Mouse (Mus musculus) CH12.LX (cell line): Measurements from ENCODE around the gene Nlrp9b. TPM values are rescaled to one million over a fixed set of nuclear protein-coding genes. Genes with fewer than 3 reads are reported as not detected.

Experiments used
- DNase-seq: peaks from one replicate; pipeline ENCODE4 v3.0.0-alpha.2; 2013; ENCODE audit errors: extremely low read depth
- H3K27ac ChIP-seq: 2 replicates; pipeline ENCODE4 v1.5.1; 2012; ENCODE audit warnings: low read depth, mild to moderate bottlenecking, control low read depth, moderate library complexity; ENCODE audit not compliant: insufficient read depth
- H3K27me3 ChIP-seq: replicated peaks from 2 replicates; pipeline ENCODE3; 2012; ENCODE audit warnings: inconsistent platforms
- H3K36me3 ChIP-seq, 2 experiments: replicated peaks in 1 of 2; 2 replicates each; pipeline versions ENCODE3 to v1.6.1; 2012; ENCODE audit warnings: inconsistent platforms in 1 of 2, low read length in 1 of 2, mild to moderate bottlenecking in 1 of 2, mixed read lengths in 1 of 2, moderate library complexity in 1 of 2; ENCODE audit not compliant: control insufficient read depth in 1 of 2, insufficient read depth in 1 of 2
- H3K4me1 ChIP-seq, 2 experiments: 2 replicates each; pipeline ENCODE4 v1.6.1; 2012; ENCODE audit warnings: inconsistent platforms in 1 of 2, moderate library complexity in 1 of 2; ENCODE audit not compliant: insufficient read depth in 2 of 2, control insufficient read depth in 1 of 2
- H3K4me2 ChIP-seq: 2 replicates; pipeline ENCODE4 v1.6.1; 2012; ENCODE audit warnings: low read depth, mild to moderate bottlenecking, control low read depth; ENCODE audit not compliant: poor library complexity, insufficient read depth, severe bottlenecking
- H3K4me3 ChIP-seq, 3 experiments: fragments of 150-350 bp in 1 of 3; sonication (generic) in 1 of 3; replicated peaks in 1 of 3; 2 replicates each; pipeline versions ENCODE3 to v1.5.1; 2011 to 2012; ENCODE audit warnings: low read depth in 2 of 3, low read length in 2 of 3, mild to moderate bottlenecking in 2 of 3, moderate library complexity in 2 of 3, control low read depth in 1 of 3, improper control_type of control experiment in 1 of 3, inconsistent platforms in 1 of 3, mixed read lengths in 1 of 3; ENCODE audit not compliant: poor library complexity in 1 of 3
- H3K79me2 ChIP-seq: replicated peaks from 2 replicates; pipeline ENCODE4 v1.6.1; 2012; ENCODE audit warnings: mild to moderate bottlenecking, moderate library complexity; ENCODE audit not compliant: control insufficient read depth, poor library complexity, insufficient read depth, severe bottlenecking; ENCODE audit errors: extremely low read depth
- H3K9ac ChIP-seq: 2 replicates; pipeline ENCODE4 v1.6.1; 2012; ENCODE audit warnings: low read depth, mild to moderate bottlenecking, control low read depth, moderate library complexity; ENCODE audit not compliant: insufficient read depth
- H3K9me3 ChIP-seq: replicated peaks from 2 replicates; pipeline ENCODE3; 2012; ENCODE audit warnings: low read length, inconsistent platforms, mixed read lengths
- BHLHE40 ChIP-seq: IDR thresholded peaks from 2 replicates; pipeline ENCODE4 v1.6.1; 2011; ENCODE audit warnings: mild to moderate bottlenecking, low read depth, low read length, improper control_type of control experiment
- CHD2 ChIP-seq: IDR thresholded peaks from 2 replicates; pipeline ENCODE4 v1.6.1; 2011; ENCODE audit warnings: low read length, improper control_type of control experiment
- CTCF ChIP-seq, 2 experiments: IDR thresholded peaks in 1 of 2; conservative IDR thresholded peaks in 1 of 2; 2 replicates each; pipeline ENCODE4 v1.5.1; 2011 to 2012; ENCODE audit warnings: low read depth in 2 of 2, low read length in 2 of 2, improper control_type of control experiment in 1 of 2, inconsistent platforms in 1 of 2, mild to moderate bottlenecking in 1 of 2, moderate library complexity in 1 of 2
- E2F4 ChIP-seq: IDR thresholded peaks from 2 replicates; pipeline ENCODE4 v1.6.1; 2011; ENCODE audit warnings: low read depth, low read length, improper control_type of control experiment; ENCODE audit not compliant: insufficient replicate concordance
- ELF1 ChIP-seq: IDR thresholded peaks from 2 replicates; pipeline ENCODE4 v1.6.1; 2014; ENCODE audit warnings: low read depth, mild to moderate bottlenecking, inconsistent platforms, low read length, improper control_type of control experiment
- EP300 ChIP-seq: IDR thresholded peaks from 2 replicates; pipeline ENCODE4 v1.6.1; 2011; ENCODE audit warnings: low read length, improper control_type of control experiment
- JUND ChIP-seq: conservative IDR thresholded peaks from 2 replicates; pipeline ENCODE4 v1.6.1; 2011; ENCODE audit warnings: low read depth, low read length, improper control_type of control experiment
- MEF2A ChIP-seq: IDR thresholded peaks from 2 replicates; pipeline ENCODE4 v1.6.1; 2014; ENCODE audit warnings: low read depth, mild to moderate bottlenecking, inconsistent platforms, low read length, improper control_type of control experiment, borderline replicate concordance
- MXI1 ChIP-seq: IDR thresholded peaks from 2 replicates; pipeline ENCODE4 v1.6.1; 2011; ENCODE audit warnings: mild to moderate bottlenecking, low read depth, low read length, improper control_type of control experiment
- NELFE ChIP-seq: IDR thresholded peaks from 2 replicates; pipeline ENCODE4 v1.6.1; 2011; ENCODE audit warnings: low read depth, low read length, improper control_type of control experiment
- NRF1 ChIP-seq: IDR thresholded peaks from 2 replicates; pipeline ENCODE4 v1.6.1; 2014; ENCODE audit warnings: low read depth, mild to moderate bottlenecking, inconsistent platforms, low read length, improper control_type of control experiment, moderate library complexity
- POLR2A ChIP-seq: IDR thresholded peaks from 2 replicates; pipeline ENCODE4 v1.6.1; 2011; ENCODE audit warnings: low read depth, mild to moderate bottlenecking, improper control_type of control experiment, low read length
- POLR2AphosphoS2 ChIP-seq: IDR thresholded peaks from 2 replicates; pipeline ENCODE4 v1.6.1; 2011; ENCODE audit warnings: low read depth, low read length, improper control_type of control experiment
- RCOR1 ChIP-seq: conservative IDR thresholded peaks from 2 replicates; pipeline ENCODE4 v1.6.1; 2012; ENCODE audit warnings: low read depth, mild to moderate bottlenecking, inconsistent platforms, low read length, improper control_type of control experiment
- SIN3A ChIP-seq: IDR thresholded peaks from 2 replicates; pipeline ENCODE4 v1.6.1; 2012; ENCODE audit warnings: low read length, improper control_type of control experiment, inconsistent platforms
- SMC3 ChIP-seq: IDR thresholded peaks from 2 replicates; pipeline ENCODE4 v1.6.1; 2011; ENCODE audit warnings: low read depth, low read length, improper control_type of control experiment
- ZC3H11A ChIP-seq: IDR thresholded peaks from 2 replicates; pipeline ENCODE4 v1.6.1; 2012; ENCODE audit warnings: low read depth, mild to moderate bottlenecking, inconsistent platforms, low read length, improper control_type of control experiment
- ZNF384 ChIP-seq: IDR thresholded peaks from 2 replicates; pipeline ENCODE4 v1.6.1; 2012; ENCODE audit warnings: low read depth, low read length, improper control_type of control experiment, inconsistent platforms
- dilution Hi-C: fragments of 300-500 bp; cut with MboI; formaldehyde crosslinking; loops from 2 replicates; pipeline ENCODE4 v1.14.3; 2020; ENCODE audit warnings: low sequenced_read_pairs; ENCODE audit not compliant: extremely low pct_unique_long_range_greater_than_20kb, extremely low pct_ligation_motif_present
- in situ Hi-C: fragments of 300-500 bp; cut with MboI; formaldehyde crosslinking; loops from 3 replicates; pipeline ENCODE4 v1.14.3; 2019; ENCODE audit warnings: low sequenced_read_pairs, low pct_ligation_motif_present, low pct_unique_long_range_greater_than_20kb, mixed read lengths
- polyA plus RNA-seq: library from polyadenylated mRNA; unstranded; fragments of >175 nt; gene quantifications from 2 replicates; pipeline ENCODE4 v1.2.1, GENCODE M21; 2012; ENCODE audit warnings: low read depth; ENCODE audit not compliant: insufficient read length
- total RNA-seq, 2 experiments: library from RNA; depleted of rRNA; stranded (reverse); fragments of 300-350 nt in 1 of 2; fragments of >200 nt in 1 of 2; gene quantifications; 2 replicates each; pipeline ENCODE4 v1.2.3; 2012 to 2014

Gene Nlrp9b
- total and polyA plus RNA-seq, 3 experiments = 0.21 to 2.3 (median 1.4) TPM

- Histone ChIP-seq H3K27me3 (no peaks in the 10 kb centered on the region), H3K4me2 (no peak overlapping the region), H3K4me1 (peaks cover 0 to 7% of the 10 kb centered on the region in 2 experiments; a peak in 1 of 4 replicates), H3K79me2 (no peaks in the 10 kb centered on the region), H3K9ac (no peak overlapping the region), H3K9me3 (no peaks in the 10 kb centered on the region), H3K4me3 (no peak overlapping the region), H3K27ac (no peak overlapping the region), H3K36me3 (no peaks in the 10 kb centered on the region)
- dilution Hi-C loops = no loop called here
- no peak for TF ChIP-seq ELF1
- no peak for TF ChIP-seq POLR2A
- no peak for TF ChIP-seq MEF2A
- no peak for TF ChIP-seq BHLHE40
- no peak for TF ChIP-seq ZNF384
- TF ChIP-seq RCOR1 = no peak
- no peak for TF ChIP-seq ZC3H11A
- TF ChIP-seq CTCF (conservative IDR thresholded peaks at IDR 0.05 in 1 of 2, IDR thresholded peaks at IDR 0.05 in 1 of 2; ENCODE audit: low read depth in 2 of 2, low read length in 2 of 2) = no peak
- no peak for TF ChIP-seq NELFE
- TF ChIP-seq SMC3 = no peak
- no peak for TF ChIP-seq JUND
- no peak for TF ChIP-seq MXI1
- no peak for TF ChIP-seq SIN3A
- TF ChIP-seq NRF1 = no peak
- no peak for TF ChIP-seq POLR2AphosphoS2
- TF ChIP-seq EP300 = no peak
- no peak for DNase-seq
- in situ Hi-C loops = no loop called here
Measured at GRCm38 (mm10) chr7:19949996-19950395, 41.3 kb upstream of the Nlrp9b start.

GRCm38 (mm10) chr7:19950589-19950988 is 40.7 kb upstream of the Nlrp9b start, which contains the start of gene Igsf23:
Gene Igsf23 (minus strand): TSS chr7:19950756.
- Histone ChIP-seq H3K4me2 (no peak within 1 kb of the TSS), H3K27ac (no peak within 1 kb of the TSS), H3K4me3 (no peak within 1 kb of the TSS), H3K36me3 (no peaks in the 10 kb centered on the region), H3K9ac (no peak within 1 kb of the TSS), H3K79me2 (no peaks in the 10 kb centered on the region), H3K27me3 (no peaks in the 10 kb centered on the region), H3K9me3 (no peaks in the 10 kb centered on the region), H3K4me1 (peaks cover 0 to 12% of the 10 kb centered on the region in 2 experiments; a peak in 1 of 4 replicates)
- TF ChIP-seq RCOR1 (no peak), CHD2 (no peak), ZC3H11A (no peak), E2F4 (no peak)
- dilution Hi-C loops = no loop called here
- in situ Hi-C loops = no loop called here
- DNase-seq = no peak
